Mouse (Mus musculus): ENCODE data around the gene Caly.

Caly gene

GRCm38 (mm10) chr7:140090601-140091000, 8.3 kb upstream of the Caly start:
- no peak for DNase-seq (ENCODE audit: low spot score in 2 of 2)

GRCm38 (mm10) chr7:140081408-140082241, 723 bp downstream of the Caly start:
- DNase-seq (ENCODE audit: low spot score in 2 of 2) = no peak

DNA sequence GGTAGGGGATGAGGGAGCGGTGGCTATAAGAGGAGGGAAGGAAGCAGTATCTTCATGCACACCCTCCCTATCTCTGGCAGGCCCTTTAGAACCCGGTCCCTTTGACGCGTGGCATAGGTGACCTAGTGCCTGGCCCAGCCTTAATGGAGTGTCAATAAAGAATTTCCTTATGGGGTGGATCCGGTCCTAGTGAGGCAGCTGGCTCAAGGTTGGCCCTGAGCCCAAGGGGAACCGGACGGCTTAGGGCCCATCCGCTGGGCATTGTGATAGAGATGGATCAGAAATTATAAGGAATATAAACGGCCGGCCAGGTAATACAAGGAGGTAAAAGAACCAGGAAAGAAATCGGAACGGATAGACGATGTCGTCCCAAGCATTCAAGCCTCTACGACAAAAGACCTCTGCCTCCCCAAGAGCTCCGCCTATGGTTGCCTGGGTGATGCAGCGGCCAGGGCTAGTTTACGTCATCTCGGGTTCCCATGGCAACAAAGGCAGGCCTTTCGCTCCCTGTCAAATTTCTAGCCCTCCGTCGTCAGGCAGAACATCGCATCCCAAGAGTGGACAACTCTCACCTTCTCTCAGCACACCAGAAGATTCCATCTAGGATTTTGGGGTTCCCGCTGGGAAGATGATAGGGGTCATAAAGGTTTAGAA, 1.7 kb downstream of the Caly start:
- peak in 1 of 2 experiments; percentile 77 for DNase-seq (ENCODE audit: low spot score in 2 of 2)

DNA sequence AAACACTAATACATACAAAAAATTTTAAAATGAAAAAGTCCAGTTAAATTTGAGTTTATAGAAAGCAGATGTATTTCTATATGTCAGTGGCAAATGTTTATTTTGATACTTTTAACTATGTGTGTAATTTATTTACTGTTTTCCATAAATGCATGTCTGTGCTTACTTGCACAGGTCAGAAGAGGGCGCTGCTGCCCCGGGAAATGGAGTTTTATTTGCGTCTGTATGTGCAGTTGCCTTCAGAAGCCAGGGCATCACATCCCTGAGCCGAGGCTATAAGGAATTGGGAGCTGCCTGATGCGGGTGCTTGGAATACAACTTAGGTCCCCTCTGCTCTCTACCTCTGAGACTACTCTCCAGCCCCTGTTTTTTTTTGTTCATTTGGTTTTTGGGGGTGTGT, 3.6 kb downstream of the Caly start:
- DNase-seq (ENCODE audit: low spot score in 2 of 2) = no peak

DNA sequence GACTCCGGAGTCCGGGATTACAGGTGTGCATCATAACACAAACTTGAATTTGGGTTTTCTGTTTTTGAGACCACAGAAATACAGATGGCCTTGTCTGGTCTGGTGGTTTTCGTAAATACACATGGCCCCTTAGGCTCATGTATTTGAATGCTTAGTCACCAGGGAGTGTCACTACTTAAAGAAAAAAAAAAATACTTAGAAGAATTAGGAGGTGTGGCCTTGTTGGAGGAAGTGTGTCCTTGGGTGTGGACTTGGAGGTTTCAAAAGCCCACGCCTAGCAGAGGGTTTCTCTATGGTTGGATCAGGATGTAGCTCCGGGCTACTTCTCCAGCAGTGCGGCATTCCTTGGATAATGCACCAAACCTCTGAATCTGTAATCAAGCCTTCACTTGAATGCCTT, 4.7 kb downstream of the Caly start:
- no peak for DNase-seq (ENCODE audit: low spot score in 2 of 2)

DNA sequence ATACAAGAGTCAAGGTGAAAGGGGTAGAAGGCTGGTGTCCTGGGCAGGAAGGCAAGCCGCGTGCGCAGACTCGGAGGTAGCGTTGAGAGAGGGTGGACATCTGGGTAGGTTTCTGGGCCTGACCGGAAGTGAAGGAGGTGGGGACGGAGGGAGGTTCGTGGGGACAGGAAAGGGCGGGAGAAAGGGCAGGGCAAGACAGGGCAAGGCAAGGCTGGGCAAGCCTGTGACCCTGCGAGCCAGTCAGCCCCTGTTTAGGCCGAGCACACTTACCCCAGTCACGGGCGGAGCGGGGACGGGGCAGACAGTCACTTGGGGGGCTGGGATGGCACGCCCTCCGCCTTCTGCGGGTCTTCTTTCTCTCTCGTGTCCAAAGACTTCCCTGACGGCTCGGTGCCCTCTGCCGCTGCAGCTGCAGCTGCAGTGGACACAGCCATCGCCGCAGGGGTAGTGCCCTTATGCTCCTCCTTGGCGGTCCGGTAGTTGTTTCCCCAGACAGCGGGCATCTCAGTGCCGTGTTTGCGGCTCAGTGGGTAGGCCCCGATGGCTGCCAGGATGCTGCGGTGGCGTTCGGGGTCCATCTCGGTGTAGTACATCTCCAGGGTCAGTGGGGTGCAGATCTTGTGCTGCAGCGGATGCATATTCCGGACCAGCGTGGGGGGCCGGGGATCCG, 12.2 kb downstream of the Caly start:
- DNase-seq (ENCODE audit: low spot score in 2 of 2) = no peak

- no peak for DNase-seq (ENCODE audit: low spot score in 2 of 2)
Measured at GRCm38 (mm10) chr7:140067397-140067796, 15.0 kb downstream of the Caly start.

DNA sequence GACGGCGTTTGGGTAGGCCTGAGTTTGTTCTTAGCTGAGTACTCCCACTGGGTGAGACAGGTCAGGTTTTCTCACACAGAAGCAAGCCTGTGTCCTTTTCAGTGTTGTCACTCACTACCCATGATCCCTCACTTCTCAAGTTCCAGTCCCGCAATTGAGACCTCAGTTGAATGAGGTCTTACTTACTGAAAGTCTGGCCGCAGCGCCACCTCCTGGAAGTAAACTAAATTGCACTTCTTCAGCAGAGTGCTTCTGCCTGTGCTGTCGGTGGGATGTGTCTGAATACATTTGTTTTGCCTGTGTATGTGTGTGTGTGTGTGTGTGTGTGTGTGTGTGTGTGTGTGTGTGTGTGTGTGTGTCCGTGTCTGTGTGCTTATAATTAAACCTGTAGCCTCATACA, 19.3 kb downstream of the Caly start:
- DNase-seq (ENCODE audit: low spot score in 2 of 2) = peak; percentile 38 to 78

DNA sequence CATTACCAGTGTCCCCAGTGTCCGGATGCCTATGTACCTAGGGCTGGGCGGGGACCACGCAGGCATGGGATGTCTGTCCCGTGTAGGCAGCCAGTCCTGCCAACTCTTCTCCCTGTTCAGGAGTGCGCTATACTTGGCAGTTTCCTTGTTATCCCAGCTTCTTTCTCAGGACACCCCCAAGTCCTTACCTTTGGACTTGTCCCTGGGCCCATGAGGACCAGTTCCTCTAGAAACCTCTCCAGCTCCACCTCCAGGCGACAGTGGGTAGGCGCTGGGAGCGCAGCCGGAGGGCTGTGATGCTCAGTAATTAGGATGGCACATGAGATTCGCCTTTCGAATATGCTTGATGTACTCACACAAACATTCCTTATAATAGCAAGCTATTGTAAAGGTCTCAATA, 20.0 kb downstream of the Caly start:
- no peak for DNase-seq (ENCODE audit: low spot score in 2 of 2)

GRCm38 (mm10) chr7:140061832-140062130, 20.6 kb downstream of the Caly start:
- no peak for DNase-seq (ENCODE audit: low spot score in 2 of 2)

- peak in 1 of 2 experiments; percentile 25 for DNase-seq (ENCODE audit: low spot score in 2 of 2)
Measured at GRCm38 (mm10) chr7:140060936-140061831, 21.2 kb downstream of the Caly start.

- no peak for DNase-seq (ENCODE audit: low spot score in 2 of 2)
Measured at GRCm38 (mm10) chr7:140059601-140060000, 22.7 kb downstream of the Caly start.

GRCm38 (mm10) chr7:140058528-140058927, 23.8 kb downstream of the Caly start:
- no peak for DNase-seq (ENCODE audit: low spot score in 2 of 2)

DNA sequence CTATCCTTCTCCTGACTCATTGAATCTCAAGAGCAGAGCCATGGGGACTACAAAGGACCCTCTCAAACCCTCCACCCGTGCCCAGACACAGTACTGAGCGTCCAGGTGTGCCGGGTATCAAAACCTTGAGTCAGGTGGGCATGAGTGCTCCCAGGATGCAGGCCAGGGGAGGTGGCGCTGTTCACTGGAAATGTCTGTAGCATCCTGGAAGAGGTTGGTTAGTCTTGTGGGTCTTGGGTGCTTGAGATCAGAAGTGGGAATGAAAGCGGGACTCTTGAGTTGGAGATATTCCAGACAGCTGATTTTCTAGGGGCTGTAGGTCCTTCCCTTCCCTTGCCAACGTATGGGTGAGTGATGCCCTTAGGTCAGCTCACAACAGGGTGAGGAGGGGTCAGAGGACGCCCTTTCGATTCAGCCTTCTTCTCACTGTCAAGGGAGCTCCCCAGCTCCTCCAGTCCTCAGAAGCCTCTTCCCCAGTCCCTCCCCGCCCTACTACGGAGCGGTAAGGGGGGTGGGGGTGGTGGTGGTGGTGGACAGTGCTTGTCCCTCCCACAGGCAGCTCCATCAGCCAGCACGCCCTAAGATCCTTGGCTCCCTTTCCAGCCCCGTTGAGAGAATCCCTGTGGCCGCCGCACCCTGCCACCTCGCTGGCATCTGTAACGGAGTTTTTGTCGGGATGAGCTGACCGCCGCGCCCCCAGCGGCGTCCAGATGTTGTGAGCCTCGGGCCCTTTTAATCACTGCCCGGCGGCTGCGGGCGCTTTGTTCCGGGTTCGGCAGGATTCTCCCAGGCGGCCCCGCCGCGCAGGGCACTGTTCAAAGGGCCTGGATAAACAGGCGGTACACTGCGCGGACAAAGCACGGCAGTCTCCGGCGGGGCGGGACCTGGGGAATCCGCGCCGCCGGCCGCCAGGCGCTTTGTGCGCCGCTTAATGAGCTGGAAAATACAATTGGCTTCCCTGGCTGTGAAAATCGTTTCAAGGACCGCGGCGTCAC, 24.6 kb downstream of the Caly start:
- peak in 1 of 2 experiments; percentile 23 for DNase-seq (ENCODE audit: low spot score in 2 of 2)

GRCm38 (mm10) chr7:140054124-140054523, 28.2 kb downstream of the Caly start:
- no peak for DNase-seq (ENCODE audit: low spot score in 2 of 2)

- DNase-seq (ENCODE audit: low spot score in 2 of 2) = peak in 1 of 2 experiments; percentile 19
Measured at GRCm38 (mm10) chr7:140049115-140049689, 33.1 kb downstream of the Caly start.

DNA sequence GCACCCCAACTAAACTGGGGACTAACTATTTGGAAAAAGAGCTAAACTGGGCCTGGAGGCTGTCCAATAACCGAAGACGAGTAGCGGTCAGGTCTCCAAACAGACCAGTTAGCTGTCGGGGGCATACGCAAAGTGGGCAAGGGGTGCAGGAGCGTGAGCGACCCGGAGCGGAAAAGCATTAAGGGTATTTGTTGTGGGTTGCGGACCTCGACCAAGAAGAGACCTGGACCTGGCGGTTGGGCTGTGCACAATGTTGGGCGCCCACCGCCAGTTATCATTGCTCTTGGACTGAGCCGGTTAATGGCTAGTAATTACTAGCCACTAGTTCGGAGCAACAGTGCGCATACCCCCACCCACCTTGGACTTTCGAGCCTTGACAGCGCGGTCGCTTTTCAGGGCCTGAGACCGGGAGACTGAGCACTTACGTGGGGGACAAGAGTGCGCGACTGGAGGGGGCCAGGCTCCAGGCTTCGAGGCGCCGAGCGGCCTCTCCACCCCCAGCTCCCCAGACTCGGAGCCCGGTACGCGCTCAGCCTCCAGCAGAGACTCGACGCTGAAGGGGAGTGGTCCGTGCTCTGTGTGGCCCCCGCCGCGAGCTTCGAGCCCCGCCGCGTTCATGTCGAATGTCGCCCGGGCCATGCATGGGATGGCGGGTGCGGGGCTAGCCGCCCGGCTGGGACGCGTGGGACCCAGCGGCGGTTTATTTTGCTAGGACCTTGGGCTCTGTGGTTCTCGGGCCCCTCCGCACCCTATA, 33.8 kb downstream of the Caly start, which contains the start of gene Msx3:
TSS of gene Msx3 (minus strand) at position 729 of the 754 bp plus-strand sequence.
- DNase-seq (ENCODE audit: low spot score in 2 of 2) = no peak

DNA sequence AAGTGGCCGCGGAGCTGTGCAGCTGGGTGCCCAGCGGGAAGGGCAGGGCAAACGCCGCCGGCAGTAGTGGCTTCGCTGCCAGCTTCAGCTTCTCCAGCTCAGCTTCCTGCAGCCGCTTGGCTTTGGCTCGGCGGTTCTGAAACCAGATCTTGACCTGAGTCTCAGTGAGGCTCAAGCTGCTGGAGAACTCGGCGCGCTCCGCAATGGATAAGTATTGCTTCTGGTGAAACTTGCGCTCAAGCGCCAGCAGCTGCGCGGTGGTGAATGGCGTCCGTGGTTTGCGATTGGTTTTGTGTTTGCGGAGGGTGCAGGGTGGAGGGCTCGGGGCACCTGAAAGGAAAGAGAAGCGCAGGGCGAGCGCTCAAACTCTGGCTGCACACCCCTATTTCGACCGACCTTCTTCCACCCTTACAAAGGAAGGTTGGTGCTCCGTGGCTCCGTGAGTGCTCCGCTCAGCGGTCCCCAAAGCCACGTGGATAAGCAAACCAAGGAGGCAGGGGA, 34.5 kb downstream of the Caly start:
- no peak for DNase-seq (ENCODE audit: low spot score in 2 of 2)

- DNase-seq (ENCODE audit: low spot score in 2 of 2) = no peak
Measured at GRCm38 (mm10) chr7:140045546-140045945, 36.8 kb downstream of the Caly start.

Data from urinary bladder, postnatal 4 days (tissue).